Mouse (Mus musculus) adrenal gland, adult 10 weeks (tissue): ENCODE data around the gene Etaa1. TPM values are rescaled to one million over a fixed set of nuclear protein-coding genes. Genes with fewer than 3 reads are reported as not detected.

Source experiments
- polyA plus RNA-seq: library from polyadenylated mRNA; stranded (reverse); fragments of 350-450 nt; fragmentation: Illumina TruSeq; extraction: RNeasy Lipid Tissue Mini Kit (QIAGEN cat#74804); gene quantifications from one replicate; pipeline ENCODE4 v1.2.3, GENCODE M21; 2014; ENCODE audit warnings: low read depth, low replicate concordance

Etaa1 gene
- polyA plus RNA-seq = 37.0 TPM

DNA sequence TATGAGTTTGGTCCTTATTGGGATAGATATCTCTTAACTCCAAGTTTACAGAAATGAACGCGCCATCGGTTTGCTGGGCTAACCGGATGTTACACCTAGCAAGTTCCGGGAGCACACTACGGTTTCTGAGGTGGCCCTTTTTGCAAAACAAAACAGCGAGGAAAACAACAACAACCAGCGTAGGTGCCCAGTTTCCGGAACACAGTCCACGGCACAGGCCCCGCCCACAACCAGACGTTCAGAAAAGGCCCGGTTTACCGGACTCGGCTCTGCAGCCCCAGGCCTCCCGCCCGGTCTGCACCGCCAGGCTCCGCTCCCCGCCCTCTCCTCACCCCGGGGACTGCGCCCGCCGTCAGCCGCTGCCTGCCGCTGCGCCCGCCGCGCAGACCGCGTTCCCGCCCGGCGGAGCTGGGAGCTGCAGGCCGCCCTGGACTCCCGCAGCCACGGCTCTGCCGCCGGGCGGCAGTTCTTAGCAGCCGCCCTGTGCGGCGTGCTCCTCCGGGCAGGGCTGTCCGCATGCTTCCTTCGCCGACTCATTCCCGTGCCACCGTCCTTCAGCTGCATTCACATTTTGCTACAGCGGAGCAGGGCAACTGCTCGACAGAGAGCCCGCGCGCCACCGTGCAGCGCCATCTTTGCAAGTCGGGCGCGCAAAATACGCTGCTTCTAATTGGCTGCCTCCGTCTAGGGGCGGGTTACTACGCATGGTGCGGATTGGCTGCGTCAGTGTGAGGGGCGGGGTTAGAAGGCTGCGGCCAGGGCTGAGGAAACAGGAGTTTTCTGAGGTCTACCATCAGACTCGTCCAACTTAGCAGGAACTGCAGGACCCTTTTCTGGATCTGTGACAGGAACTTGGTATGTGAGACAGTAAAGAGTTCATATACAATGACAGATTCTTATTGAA is at the start of gene Etaa1:
Gene Etaa1, minus strand, starts transcription at position 645 of the 904 bp plus-strand sequence.

